Mouse (Mus musculus): ENCODE results near the gene Msto1. TPM values are rescaled to one million over a fixed set of nuclear protein-coding genes. Genes with fewer than 3 reads are reported as not detected.
A peak's percentile ranks its signal among the peaks of the same experiment; 100 is the strongest.

Gene Msto1
- polyA plus RNA-seq, 1 experiment, result 12.4 TPM

- Histone ChIP-seq H3K4me3 (ENCODE audit: low read depth, low read length) (no peak overlapping the region), H3K27ac (ENCODE audit: insufficient read depth, low read depth, low read length) (no peak overlapping the region), H3K36me3 (ENCODE audit: control insufficient read depth, insufficient read depth, low read length) (peaks cover 61% of the 10 kb centered on the region), H3K4me1 (ENCODE audit: control insufficient read depth, insufficient read depth, insufficient read length, low read length) (no peaks in the 10 kb centered on the region), H3K27me3 (ENCODE audit: control insufficient read depth, insufficient read depth, low read length) (no peaks in the 10 kb centered on the region)
- TF ChIP-seq CTCF (IDR thresholded peaks at IDR 0.05; ENCODE audit: extremely low read depth, insufficient read length, insufficient replicate concordance, low read depth, low read length) (no peak), POLR2A (IDR thresholded peaks at IDR 0.05; ENCODE audit: low read depth, low read length) (no peak)
- 88% methylated on average over 8 of the region's 8 CpGs for WGBS
Measured at GRCm38 (mm10) chr3:88923989-88924591, 10.3 kb upstream of the Msto1 start.

- WGBS, result 97% methylated on average over 9 of the region's 9 CpGs
- TF ChIP-seq CTCF (IDR thresholded peaks at IDR 0.05; ENCODE audit: extremely low read depth, insufficient read length, insufficient replicate concordance, low read depth, low read length) (no peak), POLR2A (IDR thresholded peaks at IDR 0.05; ENCODE audit: low read depth, low read length) (no peak)
- no peak overlapping the region for H3K4me3 ChIP-seq (ENCODE audit: low read depth, low read length)
Measured at GRCm38 (mm10) chr3:88921411-88921810, 7.6 kb upstream of the Msto1 start.

GRCm38 (mm10) chr3:88918981-88919380 is 5.2 kb upstream of the Msto1 start:
- no peak overlapping the region for H3K4me3 ChIP-seq (ENCODE audit: low read depth, low read length)
- H3K36me3 ChIP-seq (ENCODE audit: control insufficient read depth, insufficient read depth, low read length), result peaks cover 25% of the 10 kb centered on the region
- 61% methylated on average over 13 of the region's 13 CpGs for WGBS
- no peaks in the 10 kb centered on the region for H3K27me3 ChIP-seq (ENCODE audit: control insufficient read depth, insufficient read depth, low read length)
- no peak overlapping the region for H3K27ac ChIP-seq (ENCODE audit: insufficient read depth, low read depth, low read length)
- TF ChIP-seq CTCF (IDR thresholded peaks at IDR 0.05; ENCODE audit: extremely low read depth, insufficient read length, insufficient replicate concordance, low read depth, low read length) (no peak), POLR2A (IDR thresholded peaks at IDR 0.05; ENCODE audit: low read depth, low read length) (no peak)
- no peaks in the 10 kb centered on the region for H3K4me1 ChIP-seq (ENCODE audit: control insufficient read depth, insufficient read depth, insufficient read length, low read length)

More at GRCm38 (mm10) chr3:88921411-88921810, 7.6 kb upstream of the Msto1 start:
- peaks cover 38% of the 10 kb centered on the region for H3K36me3 ChIP-seq (ENCODE audit: control insufficient read depth, insufficient read depth, low read length)
- no peaks in the 10 kb centered on the region for H3K4me1 ChIP-seq (ENCODE audit: control insufficient read depth, insufficient read depth, insufficient read length, low read length)
- no peak overlapping the region for H3K27ac ChIP-seq (ENCODE audit: insufficient read depth, low read depth, low read length)
- no peaks in the 10 kb centered on the region for H3K27me3 ChIP-seq (ENCODE audit: control insufficient read depth, insufficient read depth, low read length)

GRCm38 (mm10) chr3:88914384-88914810 is 598 bp upstream of the Msto1 start:
- no peaks in the 10 kb centered on the region; the same call in 1 of the 2 replicates for H3K4me1 ChIP-seq (ENCODE audit: control insufficient read depth, insufficient read depth, insufficient read length, low read length)
- peaks cover 13% of the 10 kb centered on the region for H3K36me3 ChIP-seq (ENCODE audit: control insufficient read depth, insufficient read depth, low read length)
- H3K4me3 ChIP-seq (ENCODE audit: low read depth, low read length), result peak overlapping the region; percentile 72
- H3K27ac ChIP-seq (ENCODE audit: insufficient read depth, low read depth, low read length), result peak overlapping the region; percentile 90
- H3K27me3 ChIP-seq (ENCODE audit: control insufficient read depth, insufficient read depth, low read length), result no peaks in the 10 kb centered on the region
- TF ChIP-seq POLR2A (IDR thresholded peaks at IDR 0.05; ENCODE audit: low read depth, low read length) (no peak), CTCF (IDR thresholded peaks at IDR 0.05; ENCODE audit: extremely low read depth, insufficient read length, insufficient replicate concordance, low read depth, low read length) (no peak)
- 17% methylated on average over 8 of the region's 8 CpGs for WGBS

- no peak for TF ChIP-seq CTCF (IDR thresholded peaks at IDR 0.05; ENCODE audit: extremely low read depth, insufficient read length, insufficient replicate concordance, low read depth, low read length)
- TF ChIP-seq POLR2A (IDR thresholded peaks at IDR 0.05; ENCODE audit: low read depth, low read length), result no peak
- peaks cover 28% of the 10 kb centered on the region for H3K36me3 ChIP-seq (ENCODE audit: control insufficient read depth, insufficient read depth, low read length)
- H3K4me1 ChIP-seq (ENCODE audit: control insufficient read depth, insufficient read depth, insufficient read length, low read length), result no peaks in the 10 kb centered on the region; the same call in 1 of the 2 replicates
- H3K27me3 ChIP-seq (ENCODE audit: control insufficient read depth, insufficient read depth, low read length), result no peaks in the 10 kb centered on the region
- H3K4me3 ChIP-seq (ENCODE audit: low read depth, low read length), result no peak overlapping the region
- 98% methylated on average over 7 of the region's 7 CpGs for WGBS
- no peak overlapping the region for H3K27ac ChIP-seq (ENCODE audit: insufficient read depth, low read depth, low read length)
Measured at GRCm38 (mm10) chr3:88912585-88912984, 1.2 kb downstream of the Msto1 start.

- Histone ChIP-seq H3K4me3 (ENCODE audit: low read depth, low read length) (no peak overlapping the region), H3K36me3 (ENCODE audit: control insufficient read depth, insufficient read depth, low read length) (peaks cover 70% of the 10 kb centered on the region), H3K4me1 (ENCODE audit: control insufficient read depth, insufficient read depth, insufficient read length, low read length) (no peaks in the 10 kb centered on the region), H3K27me3 (ENCODE audit: control insufficient read depth, insufficient read depth, low read length) (no peaks in the 10 kb centered on the region), H3K27ac (ENCODE audit: insufficient read depth, low read depth, low read length) (no peak overlapping the region)
- 85% methylated on average over 6 of the region's 6 CpGs for WGBS
- no peak for TF ChIP-seq POLR2A (IDR thresholded peaks at IDR 0.05; ENCODE audit: low read depth, low read length)
- TF ChIP-seq CTCF (IDR thresholded peaks at IDR 0.05; ENCODE audit: extremely low read depth, insufficient read length, insufficient replicate concordance, low read depth, low read length), result no peak
Measured at GRCm38 (mm10) chr3:88906393-88907159, 7.2 kb downstream of the Msto1 start.

GRCm38 (mm10) chr3:88905741-88906140 is 8.1 kb downstream of the Msto1 start:
- Histone ChIP-seq H3K27ac (ENCODE audit: insufficient read depth, low read depth, low read length) (no peak overlapping the region), H3K4me1 (ENCODE audit: control insufficient read depth, insufficient read depth, insufficient read length, low read length) (no peaks in the 10 kb centered on the region), H3K27me3 (ENCODE audit: control insufficient read depth, insufficient read depth, low read length) (no peaks in the 10 kb centered on the region), H3K4me3 (ENCODE audit: low read depth, low read length) (no peak overlapping the region), H3K36me3 (ENCODE audit: control insufficient read depth, insufficient read depth, low read length) (peaks cover 73% of the 10 kb centered on the region)
- 96% methylated on average over 2 of the region's 2 CpGs for WGBS
- TF ChIP-seq CTCF (IDR thresholded peaks at IDR 0.05; ENCODE audit: extremely low read depth, insufficient read length, insufficient replicate concordance, low read depth, low read length) (no peak), POLR2A (IDR thresholded peaks at IDR 0.05; ENCODE audit: low read depth, low read length) (no peak)
